Mouse (Mus musculus) layer of hippocampus, adult 18-20 months (tissue): Measurements from ENCODE around the gene Syt9. TPM values are rescaled to one million over a fixed set of nuclear protein-coding genes. Genes with fewer than 3 reads are reported as not detected.

Experiments used
- DNase-seq, 2 experiments: peaks; one replicate each; pipeline ENCODE4 v3.0.0; 2022; ENCODE audit warnings: low spot score in 2 of 2
- long read RNA-seq: library from polyadenylated mRNA; stranded (forward); transcript quantifications from one replicate; pipeline ENCODE4 v2.0.0, GENCODE M21; 2021
- total RNA-seq, 2 experiments: library from RNA; stranded (reverse); gene quantifications; 2 replicates each; pipeline ENCODE4 v1.2.3; 2021

Syt9 gene
- total RNA-seq: 1 to 10 TPM; 4.3 to 6.1 TPM
- long read RNA-seq, transcript Syt9-201 (7 exons, 3,817 nt): major isoform, 5 of 7 reads
- long read RNA-seq, partial matches to known transcripts: 0 of 7 reads
- long read RNA-seq, other reads (novel, unspliced or antisense): 2 of 7 reads

- DNase-seq: peak; percentile 22 to 30
Measured at GRCm38 (mm10) chr7:107370232-107371125, at the start of gene Syt9. Gene Syt9 (plus strand): TSS chr7:107370728.

- no peak for DNase-seq
Measured at GRCm38 (mm10) chr7:107339013-107339412, 31.5 kb upstream of the Syt9 start.

GRCm38 (mm10) chr7:107339560-107340057, 30.9 kb upstream of the Syt9 start:
- no peak for DNase-seq

GRCm38 (mm10) chr7:107340221-107340620, 30.3 kb upstream of the Syt9 start:
- no peak for DNase-seq

- no peak for DNase-seq
Measured at GRCm38 (mm10) chr7:107341519-107342190, 28.9 kb upstream of the Syt9 start.

GRCm38 (mm10) chr7:107349201-107349600, 21.3 kb upstream of the Syt9 start:
- no peak for DNase-seq

GRCm38 (mm10) chr7:107362153-107362552, 8.4 kb upstream of the Syt9 start:
- no peak for DNase-seq

GRCm38 (mm10) chr7:107362634-107363033, 7.9 kb upstream of the Syt9 start:
- DNase-seq: no peak

GRCm38 (mm10) chr7:107371126-107371920, 795 bp downstream of the Syt9 start:
- peak in 1 of 2 experiments; percentile 7 for DNase-seq

- no peak for DNase-seq
Measured at GRCm38 (mm10) chr7:107380562-107380961, 10.0 kb downstream of the Syt9 start.

GRCm38 (mm10) chr7:107389604-107390003, 19.1 kb downstream of the Syt9 start:
- no peak for DNase-seq

- no peak for DNase-seq
Measured at GRCm38 (mm10) chr7:107392749-107393148, 22.2 kb downstream of the Syt9 start.

- DNase-seq: peak; percentile 46 to 65
Measured at GRCm38 (mm10) chr7:107400061-107400799, 29.7 kb downstream of the Syt9 start.

GRCm38 (mm10) chr7:107403261-107403660, 32.7 kb downstream of the Syt9 start:
- no peak for DNase-seq

- no peak for DNase-seq
Measured at GRCm38 (mm10) chr7:107414928-107415327, 44.4 kb downstream of the Syt9 start.

- DNase-seq: no peak
Measured at GRCm38 (mm10) chr7:107417043-107417850, 46.7 kb downstream of the Syt9 start.

GRCm38 (mm10) chr7:107437381-107437780, 66.9 kb downstream of the Syt9 start:
- no peak for DNase-seq

- no peak for DNase-seq
Measured at GRCm38 (mm10) chr7:107444579-107444978, 74.1 kb downstream of the Syt9 start.

- DNase-seq: no peak
Measured at GRCm38 (mm10) chr7:107454660-107455059, 84.1 kb downstream of the Syt9 start.
